In genomic region chr16:22428853-22429341, GRCm38 (mm10) we compare ENCODE assay signal across 8 mouse cellular contexts. TPM values are rescaled to one million over a fixed set of nuclear protein-coding genes. Genes with fewer than 3 reads are reported as not detected.
DNase-seq lines count a peak whose midpoint lies in the region; ATAC-seq and TF ChIP-seq lines count a peak whose summit lies in the region.

No protein-coding gene starts in this region.

- 14% methylated on average over 9 of the region's 9 CpGs for WGBS in bone marrow, adult 2 months
- WGBS in heart, embryonic 11.5 days (ENCODE audit: insufficient replicate concordance), result 10% methylated on average over 9 of the region's 9 CpGs
- 7% methylated on average over 9 of the region's 9 CpGs for WGBS in kidney, embryonic 14.5 days
- WGBS in limb, embryonic 10.5 days, result 17% methylated on average over 9 of the region's 9 CpGs
- under 1% methylated on average over 9 of the region's 9 CpGs for WGBS in midbrain, embryonic 11.5 days
- 7% methylated on average over 9 of the region's 9 CpGs for WGBS in stomach, embryonic 16.5 days

- TF ChIP-seq CTCF in bone marrow, adult 2 months (IDR thresholded peaks at IDR 0.05; ENCODE audit: control insufficient read depth, insufficient read depth, low read length), result peak; percentile 17; the same call in 1 of the 2 replicates
- TF ChIP-seq CTCF in embryonic fibroblast, embryonic 13.5 days (IDR thresholded peaks at IDR 0.05; ENCODE audit: borderline replicate concordance, insufficient read depth, low read length), result 0 out of 2 replicates have a peak, but pooled peaks have one; percentile 16

- H3K4me3 ChIP-seq in bone marrow, adult 2 months (replicated peaks; ENCODE audit: control insufficient read depth, low read depth, low read length), result no peak overlapping the region
- no peak overlapping the region for H3K4me3 ChIP-seq in embryonic fibroblast, embryonic 13.5 days (ENCODE audit: insufficient read depth, low read length)
- H3K4me3 ChIP-seq in heart, embryonic 11.5 days (ENCODE audit: low read depth, low read length), result no peak overlapping the region; the same call in 1 of the 2 replicates
- H3K4me3 ChIP-seq in kidney, embryonic 14.5 days (ENCODE audit: low read length), result peak overlapping the region; percentile 14; the same call in 1 of the 2 replicates
- H3K4me3 ChIP-seq in limb, embryonic 10.5 days, result peak overlapping the region; percentile 26; the same call in 1 of the 2 replicates
- no peak overlapping the region for H3K4me3 ChIP-seq in midbrain, embryonic 11.5 days (ENCODE audit: low read depth, low read length)
- H3K4me3 ChIP-seq in stomach, embryonic 16.5 days (replicated peaks; ENCODE audit: low read length), result peak overlapping the region; percentile 2; the same call in 1 of the 2 replicates

- no peaks in the 10 kb centered on the region for H3K27me3 ChIP-seq in heart, embryonic 11.5 days (ENCODE audit: control insufficient read depth, insufficient read depth, low read length)
- H3K27me3 ChIP-seq in kidney, embryonic 14.5 days (ENCODE audit: control insufficient read depth, insufficient read depth, low read length), result no peaks in the 10 kb centered on the region
- H3K27me3 ChIP-seq in limb, embryonic 10.5 days (ENCODE audit: low read depth, poor library complexity, severe bottlenecking), result no peaks in the 10 kb centered on the region
- H3K27me3 ChIP-seq in midbrain, embryonic 11.5 days (ENCODE audit: control insufficient read depth, insufficient read depth, low read length), result peaks cover 11% of the 10 kb centered on the region
- no peaks in the 10 kb centered on the region for H3K27me3 ChIP-seq in stomach, embryonic 16.5 days (ENCODE audit: control insufficient read depth, insufficient read depth, low read length)

- H3K4me1 ChIP-seq in bone marrow, adult 2 months (ENCODE audit: control insufficient read depth, insufficient read depth, low read length), result no peaks in the 10 kb centered on the region
- peaks cover 13% of the 10 kb centered on the region for H3K4me1 ChIP-seq in embryonic fibroblast, embryonic 13.5 days (ENCODE audit: control insufficient read depth, insufficient read depth, low read length)
- H3K4me1 ChIP-seq in heart, embryonic 11.5 days (ENCODE audit: control insufficient read depth, insufficient read depth, low read length), result peaks cover 18% of the 10 kb centered on the region
- peaks cover 28% of the 10 kb centered on the region for H3K4me1 ChIP-seq in kidney, embryonic 14.5 days (ENCODE audit: control insufficient read depth, insufficient read depth, low read length)
- peaks cover 31% of the 10 kb centered on the region for H3K4me1 ChIP-seq in limb, embryonic 10.5 days
- H3K4me1 ChIP-seq in midbrain, embryonic 11.5 days (ENCODE audit: control insufficient read depth, insufficient read depth, low read length), result peaks cover 17% of the 10 kb centered on the region
- peaks cover 10% of the 10 kb centered on the region for H3K4me1 ChIP-seq in stomach, embryonic 16.5 days (ENCODE audit: control insufficient read depth, insufficient read depth, low read length)

- H3K27ac ChIP-seq in bone marrow, adult 2 months (ENCODE audit: control insufficient read depth, insufficient read depth, low read depth, low read length, poor library complexity), result no peak overlapping the region
- H3K27ac ChIP-seq in embryonic fibroblast, embryonic 13.5 days (ENCODE audit: insufficient read depth, low read length), result peak overlapping the region; percentile 27; the same call in 1 of the 2 replicates
- peak overlapping the region; percentile 1 for H3K27ac ChIP-seq in heart, embryonic 11.5 days (ENCODE audit: low read depth, low read length)
- H3K27ac ChIP-seq in kidney, embryonic 14.5 days (ENCODE audit: low read depth, low read length), result peak overlapping the region; percentile 49
- peak overlapping the region; percentile 70 for H3K27ac ChIP-seq in limb, embryonic 10.5 days
- no peak overlapping the region for H3K27ac ChIP-seq in midbrain, embryonic 11.5 days (ENCODE audit: low read depth, low read length)
- peak overlapping the region; percentile 47; the same call in 1 of the 2 replicates for H3K27ac ChIP-seq in stomach, embryonic 16.5 days (ENCODE audit: low read length)

- H3K9me3 ChIP-seq in heart, embryonic 11.5 days (replicated peaks; ENCODE audit: control insufficient read depth, low read length), result no peaks in the 10 kb centered on the region
- no peaks in the 10 kb centered on the region for H3K9me3 ChIP-seq in kidney, embryonic 14.5 days (ENCODE audit: control insufficient read depth, low read length)
- H3K9me3 ChIP-seq in limb, embryonic 10.5 days (replicated peaks), result no peaks in the 10 kb centered on the region
- H3K9me3 ChIP-seq in midbrain, embryonic 11.5 days (ENCODE audit: control insufficient read depth, low read length), result no peaks in the 10 kb centered on the region
- no peaks in the 10 kb centered on the region for H3K9me3 ChIP-seq in stomach, embryonic 16.5 days (replicated peaks; ENCODE audit: control insufficient read depth, low read length)

- TF ChIP-seq POLR2A in bone marrow, adult 2 months (IDR thresholded peaks at IDR 0.05; ENCODE audit: borderline replicate concordance, control insufficient read depth, low read depth, low read length), result no peak
- no peak for TF ChIP-seq POLR2A in embryonic fibroblast, embryonic 13.5 days (IDR thresholded peaks at IDR 0.05; ENCODE audit: low read depth, low read length)

- H3K36me3 ChIP-seq in heart, embryonic 11.5 days (ENCODE audit: control insufficient read depth, insufficient read depth, low read length), result no peaks in the 10 kb centered on the region
- peaks cover 20% of the 10 kb centered on the region; the same call in 1 of the 2 replicates for H3K36me3 ChIP-seq in kidney, embryonic 14.5 days (ENCODE audit: control insufficient read depth, insufficient read depth, low read length)
- peaks cover 73% of the 10 kb centered on the region for H3K36me3 ChIP-seq in limb, embryonic 10.5 days
- no peaks in the 10 kb centered on the region for H3K36me3 ChIP-seq in midbrain, embryonic 11.5 days (ENCODE audit: control insufficient read depth, insufficient read depth, low read length)
- no peaks in the 10 kb centered on the region for H3K36me3 ChIP-seq in stomach, embryonic 16.5 days (ENCODE audit: control insufficient read depth, insufficient read depth, low read length)

- H3K4me2 ChIP-seq in heart, embryonic 11.5 days, result peak overlapping the region; percentile 42
- peak overlapping the region; percentile 31 for H3K4me2 ChIP-seq in kidney, embryonic 14.5 days (replicated peaks; ENCODE audit: low read depth, low read length)
- H3K4me2 ChIP-seq in midbrain, embryonic 11.5 days, result peak overlapping the region; percentile 35
- peak overlapping the region; percentile 32 for H3K4me2 ChIP-seq in stomach, embryonic 16.5 days (ENCODE audit: low read depth, low read length)

- H3K9ac ChIP-seq in heart, embryonic 11.5 days (ENCODE audit: low read depth, low read length), result no peak overlapping the region
- peak overlapping the region; percentile 37 for H3K9ac ChIP-seq in kidney, embryonic 14.5 days (ENCODE audit: low read depth, low read length)
- H3K9ac ChIP-seq in midbrain, embryonic 11.5 days (ENCODE audit: low read length), result no peak overlapping the region
- H3K9ac ChIP-seq in stomach, embryonic 16.5 days (ENCODE audit: low read length), result 0 out of 2 replicates have a peak overlapping the region, but pooled peaks have one; percentile 13

- DNase-seq in 3134 (ENCODE audit: extremely low read depth, insufficient read length, low spot score), result peak; percentile 40
- peak; percentile 74 for DNase-seq in limb, embryonic 10.5 days (ENCODE audit: low spot score)
- peak; percentile 98 for DNase-seq in midbrain, embryonic 11.5 days (ENCODE audit: low spot score, missing footprints)

- ATAC-seq in heart, embryonic 11.5 days (replicated peaks; ENCODE audit: insufficient number of reproducible peaks, low FRiP score, low TSS enrichment), result peak; percentile 74
- ATAC-seq in kidney, embryonic 14.5 days (ENCODE audit: low FRiP score, low TSS enrichment), result peak; percentile 90
- peak; percentile 94 for ATAC-seq in midbrain, embryonic 11.5 days (ENCODE audit: low FRiP score)
- peak; percentile 95 for ATAC-seq in stomach, embryonic 16.5 days (ENCODE audit: insufficient read depth, low FRiP score)

RNA-seq across cellular contexts. Expression of gene Etv5, which starts 10.6 kb away (rescaled TPM):
- polyA plus RNA-seq in bone marrow, adult 2 months (2011; ENCODE audit: insufficient read depth, insufficient read length, low replicate concordance, missing spikeins), result 2.3 and 18.0 TPM in 2 replicates
- 22.6 and 30.8 TPM in 2 replicates for polyA plus RNA-seq in embryonic fibroblast, embryonic 13.5 days (2011; ENCODE audit: insufficient read length, low read depth, missing spikeins)
- polyA plus RNA-seq in heart, embryonic 11.5 days (2014; fragmentation: Nextera tagmentation; extraction: Ambion mirVana), result 21.3 and 25.1 TPM in 2 replicates
- polyA plus RNA-seq in kidney, embryonic 14.5 days (2014; fragmentation: Nextera tagmentation; extraction: Ambion mirVana), result 43.0 and 68.0 TPM in 2 replicates
- polyA plus RNA-seq in limb, embryonic 10.5 days (2016; fragmentation: Nextera tagmentation; extraction: Ambion mirVana), result 66.8 and 74.3 TPM in 2 replicates
- 10.1 and 13.4 TPM in 2 replicates for polyA plus RNA-seq in midbrain, embryonic 11.5 days (2014; fragmentation: Nextera tagmentation; extraction: Ambion mirVana)
- 17.4 and 18.0 TPM in 2 replicates for polyA plus RNA-seq in stomach, embryonic 16.5 days (2015; fragmentation: Nextera tagmentation; extraction: Ambion mirVana)

Comparison
In these comparisons a context has a peak if more than half of its experiments do, and no peak if none do; other contexts are left out.
1. DNase-seq: peak in every context shown above with its lines; median percentile 98 in midbrain, embryonic 11.5 days; 74 in limb, embryonic 10.5 days; 40 in 3134.
2. H3K27ac ChIP-seq: peak in embryonic fibroblast, embryonic 13.5 days (single experiment), heart, embryonic 11.5 days (single experiment), kidney, embryonic 14.5 days (single experiment), limb, embryonic 10.5 days (single experiment) and stomach, embryonic 16.5 days (single experiment); none in bone marrow, adult 2 months (single experiment) and midbrain, embryonic 11.5 days (single experiment).
3. H3K4me3 ChIP-seq: peak in kidney, embryonic 14.5 days (single experiment), limb, embryonic 10.5 days (single experiment) and stomach, embryonic 16.5 days (single experiment); none in bone marrow, adult 2 months (single experiment), embryonic fibroblast, embryonic 13.5 days (single experiment), heart, embryonic 11.5 days (single experiment) and midbrain, embryonic 11.5 days (single experiment).
4. H3K9ac ChIP-seq: peak in kidney, embryonic 14.5 days (single experiment) and stomach, embryonic 16.5 days (single experiment); none in heart, embryonic 11.5 days (single experiment) and midbrain, embryonic 11.5 days (single experiment).
5. Peak in every context shown above with its lines, with median percentiles within 50 percentile points of each other: ATAC-seq and H3K4me2 ChIP-seq.